Mouse (Mus musculus): ENCODE measurements around the gene Serpinf1.
"Not testable (repeated sequence)": the region's sequence is repeated elsewhere in the genome, so short reads cannot be mapped to it uniquely, and the experiment has no call there.

The Serpinf1 gene

GRCm38 (mm10) chr11:75421375-75422012, 1.0 kb downstream of the Serpinf1 start:
- DNase-seq (ENCODE audit: low spot score in 2 of 2): no peak

- DNase-seq (ENCODE audit: low spot score in 2 of 2): no peak
Observed at GRCm38 (mm10) chr11:75420810-75421374, 1.6 kb downstream of the Serpinf1 start.

- DNase-seq (ENCODE audit: low spot score in 2 of 2): no peak
Observed at GRCm38 (mm10) chr11:75420037-75420436, 2.5 kb downstream of the Serpinf1 start.

- no peak for DNase-seq (ENCODE audit: low spot score in 2 of 2)
Observed at GRCm38 (mm10) chr11:75415994-75416393, 6.5 kb downstream of the Serpinf1 start.

- DNase-seq (ENCODE audit: low spot score in 2 of 2): no peak
Observed at GRCm38 (mm10) chr11:75415096-75415495, 7.4 kb downstream of the Serpinf1 start.

- no peak for DNase-seq (ENCODE audit: low spot score in 2 of 2)
Observed at GRCm38 (mm10) chr11:75410591-75410990, 11.9 kb downstream of the Serpinf1 start.

GRCm38 (mm10) chr11:75409679-75410575, 12.6 kb downstream of the Serpinf1 start:
- no peak for DNase-seq (ENCODE audit: low spot score in 2 of 2)

GRCm38 (mm10) chr11:75406865-75407264, 15.6 kb downstream of the Serpinf1 start:
- peak; percentile 57 to 76 for DNase-seq (ENCODE audit: low spot score in 2 of 2)

GRCm38 (mm10) chr11:75406104-75406503, 16.4 kb downstream of the Serpinf1 start:
- DNase-seq (ENCODE audit: low spot score in 2 of 2): no peak

- no peak for DNase-seq (ENCODE audit: low spot score in 2 of 2)
Observed at GRCm38 (mm10) chr11:75404801-75405200, 17.7 kb downstream of the Serpinf1 start.

- no peak for DNase-seq (ENCODE audit: low spot score in 2 of 2)
Observed at GRCm38 (mm10) chr11:75403301-75404052, 19.0 kb downstream of the Serpinf1 start.

GRCm38 (mm10) chr11:75402271-75402690, 20.2 kb downstream of the Serpinf1 start:
- DNase-seq (ENCODE audit: low spot score in 2 of 2): peak in 1 of 2 experiments; percentile 21

- no peak for DNase-seq (ENCODE audit: low spot score in 2 of 2)
Observed at GRCm38 (mm10) chr11:75400099-75400498, 22.4 kb downstream of the Serpinf1 start.

GRCm38 (mm10) chr11:75399411-75399841, 23.1 kb downstream of the Serpinf1 start:
- DNase-seq (ENCODE audit: low spot score in 2 of 2): no peak

- DNase-seq (ENCODE audit: low spot score in 2 of 2): no peak
Observed at GRCm38 (mm10) chr11:75397452-75397851, 25.0 kb downstream of the Serpinf1 start.

- no peak for DNase-seq (ENCODE audit: low spot score in 2 of 2)
Observed at GRCm38 (mm10) chr11:75395611-75396010, 26.9 kb downstream of the Serpinf1 start.

GRCm38 (mm10) chr11:75383529-75383928, 39.0 kb downstream of the Serpinf1 start:
- DNase-seq (ENCODE audit: low spot score in 2 of 2): not testable (repeated sequence)

GRCm38 (mm10) chr11:75378786-75379185, 43.7 kb downstream of the Serpinf1 start:
- DNase-seq (ENCODE audit: low spot score in 2 of 2): not testable (repeated sequence)

GRCm38 (mm10) chr11:75377125-75377524, 45.4 kb downstream of the Serpinf1 start:
- DNase-seq (ENCODE audit: low spot score in 2 of 2): no peak

Data from spleen, postnatal 14 days (tissue).